Mouse (Mus musculus): ENCODE data around the gene 4933405L10Rik. TPM values are rescaled to one million over a fixed set of nuclear protein-coding genes. Genes with fewer than 3 reads are reported as not detected.

The 4933405L10Rik gene
- not detected in 2 replicates for total RNA-seq (2021)
- long read RNA-seq = 0 reads

- DNase-seq = peak; percentile 78
Measured at GRCm38 (mm10) chr8:105707498-105708403, at the start of gene 4933405L10Rik, which contains the start of gene Enkd1. Gene 4933405L10Rik, plus strand, starts transcription at chr8:105707655. Gene Enkd1, minus strand, starts transcription at chr8:105708210.

- no peak for DNase-seq
Measured at GRCm38 (mm10) chr8:105661167-105661566, 46.3 kb upstream of the 4933405L10Rik start.

- no peak for DNase-seq
Measured at GRCm38 (mm10) chr8:105677891-105678290, 29.6 kb upstream of the 4933405L10Rik start.

GRCm38 (mm10) chr8:105685325-105685724 is 22.1 kb upstream of the 4933405L10Rik start:
- no peak for DNase-seq

GRCm38 (mm10) chr8:105685796-105686308 is 21.6 kb upstream of the 4933405L10Rik start, which contains the start of gene Carmil2:
Gene Carmil2, plus strand, starts transcription at chr8:105686274.
- peak; percentile 65 for DNase-seq

GRCm38 (mm10) chr8:105686551-105686950 is 20.9 kb upstream of the 4933405L10Rik start:
- DNase-seq = no peak

GRCm38 (mm10) chr8:105687512-105687911 is 19.9 kb upstream of the 4933405L10Rik start:
- DNase-seq = no peak

GRCm38 (mm10) chr8:105688242-105688752 is 19.2 kb upstream of the 4933405L10Rik start:
- no peak for DNase-seq

- DNase-seq = no peak
Measured at GRCm38 (mm10) chr8:105689256-105689982, 18.0 kb upstream of the 4933405L10Rik start.

GRCm38 (mm10) chr8:105689983-105690360 is 17.5 kb upstream of the 4933405L10Rik start:
- DNase-seq = no peak

GRCm38 (mm10) chr8:105690978-105691377 is 16.5 kb upstream of the 4933405L10Rik start:
- no peak for DNase-seq

GRCm38 (mm10) chr8:105692449-105693182 is 14.8 kb upstream of the 4933405L10Rik start:
- DNase-seq = no peak

- DNase-seq = peak; percentile 82
Measured at GRCm38 (mm10) chr8:105693648-105694047, 13.8 kb upstream of the 4933405L10Rik start.

GRCm38 (mm10) chr8:105694051-105694799 is 13.2 kb upstream of the 4933405L10Rik start:
- DNase-seq = no peak

- no peak for DNase-seq
Measured at GRCm38 (mm10) chr8:105695080-105695780, 12.2 kb upstream of the 4933405L10Rik start.

GRCm38 (mm10) chr8:105697196-105697780 is 10.2 kb upstream of the 4933405L10Rik start:
- no peak for DNase-seq

GRCm38 (mm10) chr8:105698734-105699133 is 8.7 kb upstream of the 4933405L10Rik start:
- DNase-seq = no peak

- no peak for DNase-seq
Measured at GRCm38 (mm10) chr8:105699488-105700215, 7.8 kb upstream of the 4933405L10Rik start.

- DNase-seq = peak; percentile 39
Measured at GRCm38 (mm10) chr8:105700566-105700965, 6.9 kb upstream of the 4933405L10Rik start.

All from adrenal gland, postnatal 25 days (tissue).